Mouse (Mus musculus) layer of hippocampus, postnatal 25 days (tissue): ENCODE results near the gene Intu. TPM values are rescaled to one million over a fixed set of nuclear protein-coding genes. Genes with fewer than 3 reads are reported as not detected.

Source experiments
- DNase-seq, 2 experiments: peaks; one replicate each; pipeline ENCODE4 v3.0.0; 2022; ENCODE audit warnings: mixed read lengths in 2 of 2, low spot score in 1 of 2; ENCODE audit errors: extremely low spot score in 1 of 2
- total RNA-seq, 2 experiments: library from RNA; stranded (reverse); gene quantifications; 2 replicates each; pipeline ENCODE4 v1.2.3; 2021

Gene Intu
- total RNA-seq, 2 experiments from 2014 or later, result 4.9 to 7.5 TPM

DNA sequence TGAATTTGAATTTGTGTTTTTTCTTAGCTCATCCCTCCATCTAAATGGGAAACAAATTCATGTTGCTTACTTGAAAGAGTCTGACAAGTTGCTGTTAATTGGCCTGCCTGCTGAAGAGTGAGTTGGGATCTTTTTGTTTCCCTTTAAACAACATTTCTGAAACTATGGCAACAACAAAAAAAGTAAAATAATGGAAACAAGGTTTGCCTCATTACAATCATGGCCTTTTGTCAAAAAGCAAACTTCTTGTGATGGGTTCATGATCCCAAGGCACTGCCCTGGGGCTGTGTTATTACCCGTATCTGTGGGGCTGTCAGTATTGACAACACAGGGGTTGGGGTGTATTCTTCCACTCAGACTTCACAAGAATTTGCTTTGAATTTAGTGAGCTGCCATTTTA lies 147.8 kb downstream of the Intu start:
- no peak for DNase-seq

- no peak for DNase-seq
These were observed 151.3 kb downstream of the Intu start for GRCm38 (mm10) chr3:40682404-40682803.

- DNase-seq, result no peak
These were observed 152.1 kb downstream of the Intu start for GRCm38 (mm10) chr3:40683171-40683570.

DNA sequence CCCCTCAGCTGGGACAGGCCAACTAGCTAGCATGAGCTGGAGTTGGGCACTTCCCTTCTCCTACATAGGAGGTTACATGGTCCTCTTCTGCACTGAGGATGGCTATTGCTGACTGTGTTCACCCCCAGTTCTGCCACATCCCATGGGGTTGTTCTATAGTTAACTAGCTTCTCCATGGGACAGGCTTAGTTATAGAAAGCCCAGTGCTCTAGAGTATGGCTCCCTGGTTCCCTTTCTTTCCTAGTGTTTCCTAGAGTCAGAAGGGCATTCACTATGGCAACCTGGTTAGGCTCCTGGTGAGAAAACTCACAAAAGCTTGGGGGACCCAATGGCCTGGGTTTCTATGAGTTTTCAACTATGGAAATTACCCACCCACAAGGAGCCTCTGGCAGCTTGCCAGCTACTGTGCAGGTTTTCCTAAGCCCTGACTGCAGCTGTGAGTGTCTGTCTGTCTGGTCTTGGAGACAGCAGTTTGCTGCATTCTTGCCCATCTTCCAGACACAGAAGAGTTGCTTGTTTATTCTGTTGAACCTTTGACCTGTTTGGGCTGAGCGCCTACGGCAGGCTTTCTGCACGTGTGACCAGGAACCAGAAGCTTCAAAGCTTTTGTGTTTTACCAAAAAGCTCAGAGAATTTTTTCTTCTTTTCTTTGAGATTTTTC lies 154.9 kb downstream of the Intu start:
- no peak for DNase-seq

GRCm38 (mm10) chr3:40686836-40687235 lies 155.8 kb downstream of the Intu start:
- no peak for DNase-seq

DNA sequence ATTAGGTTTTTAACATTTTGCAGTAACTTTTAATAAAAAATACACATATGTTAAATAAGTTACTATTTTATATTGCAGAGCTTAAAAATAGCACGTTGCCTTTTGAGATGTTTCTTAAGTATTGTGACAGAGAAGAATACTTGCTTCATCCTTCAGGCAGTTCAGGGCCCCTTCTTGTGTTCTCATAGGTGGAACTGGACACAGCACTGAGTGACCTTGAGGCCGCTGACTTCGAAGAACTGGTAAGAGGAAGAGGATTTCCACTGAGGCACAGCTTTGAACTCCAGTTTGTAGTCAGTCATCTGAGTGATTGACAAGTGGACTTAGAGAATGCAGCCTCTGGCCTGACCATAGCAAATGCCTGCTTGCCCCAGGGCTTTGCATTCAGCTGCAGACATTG lies 156.5 kb downstream of the Intu start:
- no peak for DNase-seq

DNA sequence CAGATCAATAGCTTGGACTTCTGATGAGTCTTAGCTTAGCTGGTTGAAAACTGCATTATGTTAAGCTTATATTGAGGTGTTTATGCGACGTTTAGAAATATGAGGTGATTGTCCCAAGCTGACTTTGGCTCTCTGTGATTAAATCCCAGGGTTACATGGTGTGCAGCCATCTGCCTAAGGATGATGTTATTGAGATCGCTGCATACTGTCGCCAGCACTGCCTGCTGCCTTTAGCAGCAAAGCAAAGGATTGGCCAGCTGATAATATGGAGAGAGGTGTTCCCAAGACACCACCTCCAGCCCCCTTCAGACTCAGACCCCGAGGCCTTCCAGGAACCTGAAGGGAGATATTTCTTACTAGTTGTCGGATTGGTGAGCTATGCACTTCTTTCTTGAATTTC lies 160.5 kb downstream of the Intu start:
- DNase-seq, result no peak

- no peak for DNase-seq
These were observed 162.3 kb downstream of the Intu start for GRCm38 (mm10) chr3:40693435-40693834.

- DNase-seq, result no peak
These were observed 162.9 kb downstream of the Intu start for GRCm38 (mm10) chr3:40693960-40694359.

- DNase-seq, result no peak
These were observed 163.4 kb downstream of the Intu start for GRCm38 (mm10) chr3:40694438-40694837.

DNA sequence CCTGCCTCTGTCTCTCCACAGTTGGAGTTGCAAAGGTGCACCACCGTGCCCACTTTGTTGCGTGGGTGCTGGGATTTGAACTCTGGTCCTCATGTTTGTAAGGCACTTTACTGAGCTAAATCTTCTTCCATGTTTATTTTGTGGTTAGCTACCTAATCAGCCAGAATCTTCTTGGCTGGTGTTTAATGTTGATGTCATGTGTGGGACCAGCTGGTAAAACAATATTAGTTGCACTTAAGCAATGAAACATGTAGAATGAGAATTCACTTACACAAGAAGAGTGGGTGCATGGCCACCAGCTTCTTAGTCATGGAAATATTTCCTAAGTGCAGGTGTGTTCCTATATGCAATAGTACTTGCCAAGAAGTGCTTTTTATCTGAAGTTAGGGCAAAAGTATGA lies 164.1 kb downstream of the Intu start:
- no peak for DNase-seq

- no peak for DNase-seq
These were observed 167.7 kb downstream of the Intu start for GRCm38 (mm10) chr3:40698834-40699233.

GRCm38 (mm10) chr3:40704816-40705430 lies 173.8 kb downstream of the Intu start:
- DNase-seq, result no peak

DNA sequence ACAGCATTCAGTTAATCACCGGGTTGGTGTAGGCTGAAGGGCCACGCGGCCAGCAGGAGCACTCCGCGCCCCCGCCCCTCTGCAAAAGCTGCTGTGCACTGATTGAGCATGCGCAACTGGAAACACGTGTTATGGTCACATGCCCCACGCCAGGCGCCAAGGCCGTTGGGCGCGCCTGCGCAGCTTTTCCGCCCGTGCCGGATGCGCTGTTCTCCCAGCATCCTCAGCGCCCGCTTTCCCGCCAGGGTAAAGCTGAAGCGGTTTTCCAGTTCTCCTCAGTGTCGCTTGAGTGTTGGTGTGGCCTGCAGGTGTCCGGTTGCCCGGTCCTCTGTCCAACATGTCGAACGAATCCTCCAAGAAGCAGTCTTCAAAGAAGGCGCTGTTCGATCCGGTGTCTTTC lies 177.6 kb downstream of the Intu start, which contains the start of gene Slc25a31:
Slc25a31 (plus strand) TSS at position 201 of the 400 bp plus-strand sequence.
- no peak for DNase-seq

DNA sequence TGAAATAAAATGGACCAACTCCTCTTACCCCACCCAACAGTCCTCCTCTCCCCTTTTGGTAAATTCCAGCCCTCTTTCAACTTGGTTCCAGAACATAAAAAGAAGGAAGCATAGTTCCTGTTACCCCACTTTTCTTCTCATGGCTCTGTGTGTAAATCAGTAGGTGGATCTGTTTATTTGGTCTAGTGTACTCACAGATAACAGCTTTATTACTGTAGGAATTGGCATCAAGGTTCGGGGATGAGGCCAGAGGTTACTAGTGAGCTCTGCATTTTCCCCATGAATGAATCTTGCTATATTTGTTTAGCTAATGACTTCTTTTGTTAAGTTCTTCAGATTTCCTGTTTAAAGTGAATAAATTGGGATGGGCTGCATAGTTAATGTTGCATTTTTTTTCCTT lies 185.0 kb downstream of the Intu start:
- no peak for DNase-seq

GRCm38 (mm10) chr3:40719022-40719421 lies 187.9 kb downstream of the Intu start:
- no peak for DNase-seq

- no peak for DNase-seq
These were observed 207.4 kb downstream of the Intu start for GRCm38 (mm10) chr3:40738381-40738912.

DNA sequence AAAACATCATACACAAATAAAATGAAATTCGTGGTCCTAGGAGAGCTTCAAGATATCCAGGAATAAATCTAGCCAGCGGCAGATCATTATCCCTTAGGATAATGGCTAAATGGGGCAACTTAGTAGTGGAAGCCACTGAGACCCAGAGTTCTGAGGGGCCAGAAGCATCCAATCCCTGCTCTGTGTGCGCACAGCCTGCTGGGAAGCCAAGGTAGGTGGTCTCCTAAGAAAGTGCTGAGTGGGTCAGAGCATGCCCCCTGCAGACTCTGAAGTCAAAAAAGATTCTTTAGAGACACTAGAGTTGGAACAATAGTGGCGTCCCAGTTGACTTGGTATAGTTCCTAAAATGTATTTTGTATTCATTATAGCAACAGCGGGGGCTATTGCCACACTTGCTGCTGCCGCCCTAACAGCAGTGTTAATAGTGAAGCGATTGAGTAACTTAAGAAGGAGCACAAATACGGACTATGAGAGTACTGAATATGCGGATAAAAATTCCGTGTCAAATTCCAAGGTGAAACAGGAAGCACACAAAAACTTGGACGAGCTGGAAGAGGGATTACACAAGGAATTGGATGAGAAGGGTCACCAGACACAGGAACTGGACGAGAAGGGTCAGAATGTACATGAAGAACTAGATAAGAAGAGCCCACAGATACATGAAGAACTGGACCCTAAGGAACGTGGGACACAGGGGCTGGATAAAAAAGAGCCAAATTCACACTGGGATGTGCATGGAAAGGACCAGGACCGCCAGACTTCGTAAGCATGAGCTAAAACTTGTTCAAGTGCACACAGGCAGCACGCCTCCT lies 213.1 kb downstream of the Intu start, which contains the start of gene Hspa4l:
Hspa4l (plus strand) TSS at position 472 of the 812 bp plus-strand sequence.
- DNase-seq, result no peak

DNA sequence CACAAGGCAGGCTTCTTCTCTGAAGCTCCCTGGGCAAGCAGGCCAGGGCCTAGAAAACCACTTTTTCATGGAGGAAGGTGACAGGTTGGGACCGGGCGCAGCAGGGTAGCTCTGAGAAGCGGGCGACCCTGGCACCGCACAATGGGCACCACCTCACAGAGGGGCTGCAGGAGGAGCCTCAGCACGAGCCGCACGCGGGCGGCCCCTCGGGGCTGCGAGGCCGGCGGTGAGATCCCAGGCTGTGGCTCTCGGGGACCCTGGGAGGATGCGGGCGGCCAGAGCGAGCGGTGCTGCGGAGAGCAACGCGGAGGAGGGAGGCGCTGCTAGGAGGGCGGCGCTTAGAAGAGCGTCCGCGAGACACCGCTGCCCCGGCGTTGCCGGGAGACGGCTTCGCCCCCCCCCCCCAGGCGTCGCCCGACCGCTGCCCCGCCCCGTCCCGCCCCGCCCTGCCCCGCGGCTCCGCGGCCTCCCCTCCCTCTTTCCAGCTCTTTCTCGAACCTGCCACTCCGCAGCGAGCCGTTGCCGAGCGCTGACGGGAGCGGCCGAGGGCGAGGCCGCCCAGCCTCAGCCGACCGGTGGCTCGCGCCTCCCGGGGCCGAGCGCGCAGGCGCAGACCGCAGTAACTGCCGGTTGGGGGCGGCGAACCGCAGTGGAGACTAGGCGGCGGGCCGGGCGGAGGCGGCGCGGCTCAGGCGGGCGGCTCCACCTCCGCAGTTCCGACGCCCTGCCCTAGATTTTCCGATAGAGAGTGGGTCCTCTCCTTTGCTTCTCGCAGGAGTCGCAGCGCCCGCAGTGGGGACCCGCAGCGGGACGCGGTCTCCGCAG lies 214.0 kb downstream of the Intu start:
- peak; percentile 86 to 91 for DNase-seq
